8 mouse cellular contexts compared by ENCODE assay signal in genomic region chr13:117706986-117707738, GRCm38 (mm10).
DNase-seq lines count a peak whose midpoint lies in the region; ATAC-seq lines count a peak whose summit lies in the region.

No protein-coding gene starts in this region.

- peak; percentile 75 for ATAC-seq in frontal cortex, adult (ENCODE audit: low TSS enrichment)

- peak; percentile 23 to 25 for DNase-seq in cerebellum, adult 18-20 months
- DNase-seq in layer of hippocampus, adult 8-10 months (ENCODE audit: low spot score in 2 of 2): peak; percentile 23 to 48
- peak; percentile 61 for DNase-seq in lung, postnatal 25 days (ENCODE audit: low spot score)
- no peak for DNase-seq in spleen, adult 18-20 months
- DNase-seq in spleen, postnatal 4 days (ENCODE audit: low spot score in 2 of 2): no peak
- DNase-seq in thymus, postnatal 4 days: no peak
- DNase-seq in adrenal gland, postnatal 14 days: no peak

Comparison
In these comparisons a context has a peak if more than half of its experiments do, and no peak if none do; other contexts are left out.
1. DNase-seq: peak in cerebellum, adult 18-20 months (2 of 2), layer of hippocampus, adult 8-10 months (2 of 2) and lung, postnatal 25 days (single experiment); none in spleen, adult 18-20 months (0 of 2), spleen, postnatal 4 days (0 of 2), thymus, postnatal 4 days (single experiment) and adrenal gland, postnatal 14 days (single experiment).